Mouse (Mus musculus): Measurements from ENCODE around the gene Susd6. TPM values are rescaled to one million over a fixed set of nuclear protein-coding genes. Genes with fewer than 3 reads are reported as not detected.
A peak's percentile ranks its signal among the peaks of the same experiment; 100 is the strongest.

Gene Susd6
- total RNA-seq, 1 experiment, result 49.5 TPM

DNA sequence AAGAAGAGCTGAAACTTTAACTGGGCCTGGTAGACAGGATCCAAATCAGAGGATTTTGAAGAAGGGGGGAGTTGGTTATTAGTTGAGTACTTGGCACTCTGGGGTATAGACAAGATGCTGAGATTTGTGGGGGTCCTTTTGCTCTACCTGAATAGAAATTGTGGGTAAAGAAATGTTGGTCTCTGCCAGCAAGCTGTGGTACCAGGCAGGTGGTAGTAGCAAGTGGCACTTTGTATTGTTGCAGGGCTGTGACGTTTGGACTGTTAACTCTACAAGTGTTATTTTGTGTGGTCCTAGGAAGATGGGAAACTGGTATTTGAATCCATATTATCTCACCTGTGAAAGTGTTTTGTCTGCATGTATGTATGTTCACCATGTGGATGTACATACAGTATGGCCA lies 55.6 kb downstream of the Susd6 start:
- Histone ChIP-seq H3K4me3 (ENCODE audit: insufficient read depth in 1 of 2, low read depth in 1 of 2, low read length in 2 of 2, poor library complexity in 1 of 2, severe bottlenecking in 1 of 2) (no peak overlapping the region), H3K4me1 (ENCODE audit: control insufficient read depth in 2 of 2, insufficient read depth in 2 of 2, low read length in 2 of 2, poor library complexity in 1 of 2) (peaks cover 3 to 15% of the 10 kb centered on the region in 2 experiments), H3K9me3 (ENCODE audit: control insufficient read depth, insufficient read depth, low read depth, low read length) (no peaks in the 10 kb centered on the region), H3K36me3 (ENCODE audit: control insufficient read depth, insufficient read depth, low read length, poor library complexity, severe bottlenecking) (no peaks in the 10 kb centered on the region), H3K9ac (ENCODE audit: insufficient read depth, low read depth, low read length, poor library complexity, severe bottlenecking) (no peak overlapping the region), H3K27ac (ENCODE audit: insufficient read depth, low read depth, low read length, poor library complexity, severe bottlenecking) (no peak overlapping the region)
- in situ Hi-C loops (cut with MboI; ENCODE audit: low sequenced_read_pairs in 2 of 2, unreplicated experiment in 2 of 2), result no loop called here
- DNase-seq (ENCODE audit: low read depth, low spot score), result no peak
- TF ChIP-seq HCFC1 (IDR thresholded peaks at IDR 0.05; ENCODE audit: borderline replicate concordance, insufficient read depth, low read length) (no peak), CHD2 (IDR thresholded peaks at IDR 0.05; ENCODE audit: low read depth, low read length) (no peak), MAFK (IDR thresholded peaks at IDR 0.05; ENCODE audit: insufficient read depth, low read depth, low read length) (no peak), ZNF384 (IDR thresholded peaks at IDR 0.05; ENCODE audit: low read depth, low read length) (no peak), ZC3H11A (IDR thresholded peaks at IDR 0.05; ENCODE audit: borderline replicate concordance, low read depth, low read length) (no peak)

DNA sequence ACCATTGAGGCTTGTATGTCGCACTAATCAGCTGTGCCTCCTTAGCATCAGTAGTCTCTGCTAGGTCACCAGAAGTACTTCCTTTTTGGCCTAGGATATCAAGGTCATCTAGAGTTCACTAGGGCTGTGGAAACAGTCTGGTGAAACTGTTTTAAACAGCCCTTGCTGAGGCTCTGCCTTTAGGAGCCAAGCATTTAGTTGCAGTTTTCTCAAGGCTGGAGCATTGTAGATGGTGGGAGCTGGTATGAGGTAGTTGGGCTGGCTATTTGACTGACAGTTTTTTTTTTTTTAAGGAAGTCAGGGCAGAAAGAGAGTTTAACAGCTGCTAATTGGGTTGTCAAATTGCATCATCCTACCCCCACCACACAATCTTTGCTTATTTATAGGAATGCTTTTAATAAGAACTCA lies 56.6 kb downstream of the Susd6 start:
- no peak for DNase-seq (ENCODE audit: low read depth, low spot score)
- Histone ChIP-seq H3K9ac (ENCODE audit: insufficient read depth, low read depth, low read length, poor library complexity, severe bottlenecking) (no peak overlapping the region), H3K4me1 (ENCODE audit: control insufficient read depth in 2 of 2, insufficient read depth in 2 of 2, low read length in 2 of 2, poor library complexity in 1 of 2) (peaks cover 3 to 15% of the 10 kb centered on the region in 2 experiments), H3K4me3 (ENCODE audit: insufficient read depth in 1 of 2, low read depth in 1 of 2, low read length in 2 of 2, poor library complexity in 1 of 2, severe bottlenecking in 1 of 2) (no peak overlapping the region), H3K36me3 (ENCODE audit: control insufficient read depth, insufficient read depth, low read length, poor library complexity, severe bottlenecking) (no peaks in the 10 kb centered on the region), H3K27ac (ENCODE audit: insufficient read depth, low read depth, low read length, poor library complexity, severe bottlenecking) (no peak overlapping the region), H3K9me3 (ENCODE audit: control insufficient read depth, insufficient read depth, low read depth, low read length) (no peaks in the 10 kb centered on the region)
- in situ Hi-C loops (cut with MboI; ENCODE audit: low sequenced_read_pairs in 2 of 2, unreplicated experiment in 2 of 2), result no loop called here
- TF ChIP-seq MAFK (IDR thresholded peaks at IDR 0.05; ENCODE audit: insufficient read depth, low read depth, low read length) (no peak), HCFC1 (IDR thresholded peaks at IDR 0.05; ENCODE audit: borderline replicate concordance, insufficient read depth, low read length) (no peak), ZNF384 (IDR thresholded peaks at IDR 0.05; ENCODE audit: low read depth, low read length) (no peak), CHD2 (IDR thresholded peaks at IDR 0.05; ENCODE audit: low read depth, low read length) (no peak), ZC3H11A (IDR thresholded peaks at IDR 0.05; ENCODE audit: borderline replicate concordance, low read depth, low read length) (no peak)

DNA sequence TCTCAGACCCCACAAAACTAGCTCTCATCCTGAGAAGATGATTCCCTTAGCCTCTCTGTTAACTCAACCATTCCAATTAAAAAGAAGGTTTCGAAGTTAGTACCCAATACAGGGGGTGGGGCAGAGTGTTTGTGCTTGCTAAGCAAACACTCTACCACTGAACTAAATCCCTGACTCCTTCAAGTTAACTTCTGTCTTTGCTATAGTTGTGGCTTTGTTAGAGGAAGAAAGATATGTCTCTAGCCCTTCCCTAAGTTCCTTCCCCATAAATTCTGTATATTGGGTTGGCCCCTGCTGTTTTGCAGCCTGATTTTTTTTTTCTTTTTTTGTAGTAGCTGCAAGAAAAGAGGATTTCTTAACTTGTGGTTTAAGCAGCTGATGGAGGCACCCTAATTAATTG lies 61.7 kb downstream of the Susd6 start:
- no peak overlapping the region for H3K4me3 ChIP-seq (ENCODE audit: insufficient read depth in 1 of 2, low read depth in 1 of 2, low read length in 2 of 2, poor library complexity in 1 of 2, severe bottlenecking in 1 of 2)
- no peak for DNase-seq (ENCODE audit: low read depth, low spot score)
- no peak overlapping the region for H3K27ac ChIP-seq (ENCODE audit: insufficient read depth, low read depth, low read length, poor library complexity, severe bottlenecking)
- no peaks in the 10 kb centered on the region for H3K9me3 ChIP-seq (ENCODE audit: control insufficient read depth, insufficient read depth, low read depth, low read length)
- TF ChIP-seq HCFC1 (IDR thresholded peaks at IDR 0.05; ENCODE audit: borderline replicate concordance, insufficient read depth, low read length), result no peak
- TF ChIP-seq ZNF384 (IDR thresholded peaks at IDR 0.05; ENCODE audit: low read depth, low read length), result no peak
- TF ChIP-seq ZC3H11A (IDR thresholded peaks at IDR 0.05; ENCODE audit: borderline replicate concordance, low read depth, low read length), result no peak
- TF ChIP-seq MAFK (IDR thresholded peaks at IDR 0.05; ENCODE audit: insufficient read depth, low read depth, low read length), result no peak
- no peak for TF ChIP-seq CHD2 (IDR thresholded peaks at IDR 0.05; ENCODE audit: low read depth, low read length)
- peaks cover 6 to 7% of the 10 kb centered on the region in 2 experiments for H3K4me1 ChIP-seq (ENCODE audit: control insufficient read depth in 2 of 2, insufficient read depth in 2 of 2, low read length in 2 of 2, poor library complexity in 1 of 2)
- no peaks in the 10 kb centered on the region for H3K36me3 ChIP-seq (ENCODE audit: control insufficient read depth, insufficient read depth, low read length, poor library complexity, severe bottlenecking)
- H3K9ac ChIP-seq (ENCODE audit: insufficient read depth, low read depth, low read length, poor library complexity, severe bottlenecking), result no peak overlapping the region
- in situ Hi-C loops (cut with MboI; ENCODE audit: low sequenced_read_pairs in 2 of 2, unreplicated experiment in 2 of 2), result no loop called here

DNA sequence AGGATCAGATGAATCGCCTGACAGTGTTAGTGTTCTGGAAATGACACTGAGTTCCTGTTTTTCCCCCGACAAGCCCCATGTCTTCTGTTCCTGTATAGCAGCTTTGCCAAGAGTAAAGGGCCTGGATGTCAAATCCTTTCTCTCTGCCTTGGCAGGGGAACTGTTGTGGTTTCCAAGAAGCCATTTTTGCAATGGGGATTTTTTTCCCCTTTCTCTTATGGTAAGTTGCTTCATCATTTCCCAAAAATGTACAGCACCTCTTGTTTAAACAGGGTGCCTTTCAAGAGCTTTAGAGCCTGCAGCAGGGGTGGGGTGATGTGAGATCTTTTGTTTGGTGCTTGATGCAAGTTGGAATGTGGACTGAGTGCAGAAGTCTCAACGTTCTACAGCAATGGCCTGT lies 63.4 kb downstream of the Susd6 start:
- Histone ChIP-seq H3K4me1 (ENCODE audit: control insufficient read depth in 2 of 2, insufficient read depth in 2 of 2, low read length in 2 of 2, poor library complexity in 1 of 2) (peaks cover 6 to 9% of the 10 kb centered on the region in 2 experiments), H3K9me3 (ENCODE audit: control insufficient read depth, insufficient read depth, low read depth, low read length) (no peaks in the 10 kb centered on the region), H3K4me3 (ENCODE audit: insufficient read depth in 1 of 2, low read depth in 1 of 2, low read length in 2 of 2, poor library complexity in 1 of 2, severe bottlenecking in 1 of 2) (no peak overlapping the region), H3K27ac (ENCODE audit: insufficient read depth, low read depth, low read length, poor library complexity, severe bottlenecking) (peak overlapping the region; percentile 18; the same call in 1 of the 2 replicates), H3K9ac (ENCODE audit: insufficient read depth, low read depth, low read length, poor library complexity, severe bottlenecking) (no peak overlapping the region), H3K36me3 (ENCODE audit: control insufficient read depth, insufficient read depth, low read length, poor library complexity, severe bottlenecking) (no peaks in the 10 kb centered on the region)
- TF ChIP-seq ZC3H11A (IDR thresholded peaks at IDR 0.05; ENCODE audit: borderline replicate concordance, low read depth, low read length) (no peak), ZNF384 (IDR thresholded peaks at IDR 0.05; ENCODE audit: low read depth, low read length) (no peak), CHD2 (IDR thresholded peaks at IDR 0.05; ENCODE audit: low read depth, low read length) (no peak), MAFK (IDR thresholded peaks at IDR 0.05; ENCODE audit: insufficient read depth, low read depth, low read length) (no peak), HCFC1 (IDR thresholded peaks at IDR 0.05; ENCODE audit: borderline replicate concordance, insufficient read depth, low read length) (no peak)
- in situ Hi-C loops (cut with MboI; ENCODE audit: low sequenced_read_pairs in 2 of 2, unreplicated experiment in 2 of 2), result no loop called here
- no peak for DNase-seq (ENCODE audit: low read depth, low spot score)

DNA sequence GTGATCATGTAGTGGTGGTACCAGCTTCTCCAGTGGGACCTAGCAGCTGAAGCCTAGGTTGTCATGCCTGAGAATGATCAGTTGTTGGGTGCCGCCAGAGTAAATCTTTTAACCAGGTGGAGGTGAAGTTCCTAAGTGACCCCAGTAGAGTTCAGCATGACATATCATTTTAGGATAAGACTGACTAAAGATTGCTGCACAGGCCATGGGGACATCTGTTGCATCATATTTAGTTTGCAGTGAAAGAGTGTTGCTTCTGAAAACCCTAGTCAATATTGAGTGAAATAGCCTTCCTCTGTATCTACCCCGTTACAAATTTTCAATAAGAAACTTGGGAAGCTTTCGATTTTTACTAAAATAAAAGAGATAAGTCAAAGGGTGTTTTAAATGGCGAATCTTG lies 64.4 kb downstream of the Susd6 start:
- Histone ChIP-seq H3K9me3 (ENCODE audit: control insufficient read depth, insufficient read depth, low read depth, low read length) (no peaks in the 10 kb centered on the region), H3K36me3 (ENCODE audit: control insufficient read depth, insufficient read depth, low read length, poor library complexity, severe bottlenecking) (no peaks in the 10 kb centered on the region), H3K27ac (ENCODE audit: insufficient read depth, low read depth, low read length, poor library complexity, severe bottlenecking) (no peak overlapping the region), H3K4me3 (ENCODE audit: insufficient read depth in 1 of 2, low read depth in 1 of 2, low read length in 2 of 2, poor library complexity in 1 of 2, severe bottlenecking in 1 of 2) (no peak overlapping the region), H3K9ac (ENCODE audit: insufficient read depth, low read depth, low read length, poor library complexity, severe bottlenecking) (no peak overlapping the region), H3K4me1 (ENCODE audit: control insufficient read depth in 2 of 2, insufficient read depth in 2 of 2, low read length in 2 of 2, poor library complexity in 1 of 2) (peaks cover 6 to 9% of the 10 kb centered on the region in 2 experiments)
- DNase-seq (ENCODE audit: low read depth, low spot score), result no peak
- in situ Hi-C loops (cut with MboI; ENCODE audit: low sequenced_read_pairs in 2 of 2, unreplicated experiment in 2 of 2), result no loop called here
- TF ChIP-seq ZC3H11A (IDR thresholded peaks at IDR 0.05; ENCODE audit: borderline replicate concordance, low read depth, low read length) (no peak), HCFC1 (IDR thresholded peaks at IDR 0.05; ENCODE audit: borderline replicate concordance, insufficient read depth, low read length) (no peak), CHD2 (IDR thresholded peaks at IDR 0.05; ENCODE audit: low read depth, low read length) (no peak), MAFK (IDR thresholded peaks at IDR 0.05; ENCODE audit: insufficient read depth, low read depth, low read length) (no peak), ZNF384 (IDR thresholded peaks at IDR 0.05; ENCODE audit: low read depth, low read length) (no peak)
